Mouse (Mus musculus): ENCODE data around the gene Inpp4b.

DNA sequence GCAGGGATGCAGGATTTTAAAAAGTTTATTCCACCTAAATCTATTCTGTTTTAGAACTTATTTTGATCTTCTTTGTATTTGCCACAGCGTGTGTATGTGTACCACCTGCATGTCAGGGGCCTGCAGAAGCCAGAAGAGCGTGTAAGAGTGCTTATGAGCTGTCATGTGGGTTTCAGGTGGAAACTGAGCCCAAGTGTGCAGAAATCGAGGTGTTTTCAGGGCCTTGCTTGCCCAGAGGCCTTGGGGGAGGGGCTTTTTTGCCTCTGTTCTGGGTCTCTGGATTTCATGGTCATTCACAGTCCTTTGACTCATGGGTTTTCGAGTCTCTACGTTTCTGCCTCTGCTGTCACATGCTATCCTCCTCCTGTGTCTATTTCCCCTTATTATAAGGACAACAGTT, 28.3 kb downstream of the Inpp4b start:
- TF ChIP-seq CTCF (IDR thresholded peaks at IDR 0.05) (no peak), POLR2A (IDR thresholded peaks at IDR 0.05; ENCODE audit: insufficient read depth, low read depth, low read length) (no peak)
